Mouse (Mus musculus) v-Abl transformed pro-B cells (cell line): ENCODE data around the gene Hspa12a.

Source experiments
- in situ Hi-C, 2 experiments: fragments of 400-800 bp; cut with MboI; formaldehyde crosslinking; loops; one replicate each; pipeline ENCODE4 v1.15.1; 2025; ENCODE audit not compliant: unreplicated experiment in 2 of 2

The Hspa12a gene

DNA sequence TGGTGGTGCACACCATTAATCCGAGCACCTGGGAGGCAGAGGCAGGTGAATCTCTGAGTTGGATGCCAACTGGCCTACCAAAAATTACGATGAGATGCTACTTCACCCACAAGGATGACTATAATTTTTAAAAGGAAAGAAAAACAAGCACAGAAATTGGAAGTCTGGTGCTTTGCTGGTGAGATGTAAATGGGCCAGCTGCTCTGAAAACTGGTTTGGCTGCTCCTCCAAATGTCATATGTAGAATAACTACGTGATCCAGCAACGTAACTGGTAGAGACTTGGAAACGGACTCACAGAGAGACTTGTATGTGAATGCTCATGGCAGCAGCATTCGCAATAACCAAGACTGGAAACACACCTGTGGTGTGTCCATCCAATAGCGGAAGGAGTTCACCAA, 113.3 kb downstream of the Hspa12a start:
- in situ Hi-C loops = no loop called here

DNA sequence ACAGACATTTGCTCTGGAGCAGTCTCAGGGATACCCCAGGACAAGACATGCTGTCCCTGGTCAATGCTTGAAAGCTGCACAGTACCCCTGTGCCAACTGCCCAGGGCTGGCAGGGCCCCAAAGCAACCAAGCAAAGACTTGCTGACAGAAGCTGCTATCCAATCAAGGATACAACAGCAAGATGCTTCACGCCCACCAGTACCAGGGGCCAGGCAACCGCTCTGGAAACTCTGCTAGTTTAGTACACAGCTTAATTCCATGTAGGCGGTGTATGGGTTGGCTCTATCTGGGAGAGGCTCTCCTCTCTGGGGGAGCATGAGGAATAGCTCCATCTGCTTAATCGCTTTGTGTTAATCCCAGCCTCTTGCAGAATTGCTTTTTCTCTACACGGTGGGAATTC, 113.9 kb downstream of the Hspa12a start:
- in situ Hi-C loops = no loop called here

DNA sequence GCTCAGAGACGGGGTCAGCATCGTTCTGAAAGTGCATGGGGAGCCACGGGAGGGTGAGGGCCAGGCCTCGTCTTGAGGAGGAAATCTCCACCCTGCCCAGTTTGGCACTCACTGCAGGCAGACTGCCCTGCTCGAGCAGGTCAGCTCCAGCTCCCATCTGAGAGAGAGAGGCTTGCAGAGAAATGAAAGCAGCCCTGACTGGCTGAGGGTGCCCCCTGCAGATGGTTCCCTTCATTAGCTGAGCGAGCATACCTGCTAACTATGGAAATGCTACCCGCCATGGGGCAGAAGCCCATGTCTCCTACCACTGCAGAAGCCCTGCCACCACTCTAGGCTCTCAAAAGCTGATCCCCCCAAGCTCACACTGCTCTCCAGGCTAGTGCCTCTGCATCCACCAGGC, 115.8 kb downstream of the Hspa12a start:
- in situ Hi-C loops = no loop called here

DNA sequence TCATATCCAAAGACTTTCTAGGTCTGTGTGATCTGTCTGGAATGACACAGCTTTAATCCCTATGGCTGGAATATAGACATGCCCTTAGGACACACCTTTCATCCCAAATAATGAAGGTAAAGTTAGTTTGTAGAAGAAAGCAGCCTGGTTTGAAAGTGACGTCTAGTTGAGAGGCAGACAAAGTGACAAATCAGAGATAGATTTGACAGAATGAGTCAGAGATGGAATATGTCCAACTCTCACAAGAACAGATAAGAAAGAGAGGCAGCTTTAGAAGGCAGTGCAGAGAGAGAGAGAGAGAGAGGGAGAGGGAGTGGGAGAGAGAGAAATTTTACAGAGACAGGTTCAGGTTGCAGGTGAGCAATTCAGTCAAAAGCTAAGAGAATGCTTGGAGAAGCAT, 119.1 kb downstream of the Hspa12a start:
- in situ Hi-C loops = no loop called here

DNA sequence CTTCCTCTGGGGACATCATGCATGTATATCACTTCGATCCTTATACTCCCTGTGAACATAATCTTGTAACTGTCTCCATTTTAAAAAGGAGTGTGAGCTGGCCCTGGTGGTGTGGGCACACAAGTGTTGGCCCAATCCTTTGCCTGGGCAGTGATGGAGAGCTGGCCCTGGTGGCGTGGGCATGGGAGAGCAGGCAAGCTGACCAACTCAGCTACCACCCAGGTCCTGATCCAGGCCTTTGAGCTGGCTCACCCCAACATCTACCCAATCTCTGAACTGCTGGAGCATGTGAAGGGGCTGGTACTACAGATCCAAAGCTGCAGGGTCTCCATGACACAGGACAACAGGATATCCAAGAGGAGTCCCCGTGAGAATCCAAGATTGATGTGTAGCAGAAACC, 120.2 kb downstream of the Hspa12a start:
- in situ Hi-C loops = no loop called here

DNA sequence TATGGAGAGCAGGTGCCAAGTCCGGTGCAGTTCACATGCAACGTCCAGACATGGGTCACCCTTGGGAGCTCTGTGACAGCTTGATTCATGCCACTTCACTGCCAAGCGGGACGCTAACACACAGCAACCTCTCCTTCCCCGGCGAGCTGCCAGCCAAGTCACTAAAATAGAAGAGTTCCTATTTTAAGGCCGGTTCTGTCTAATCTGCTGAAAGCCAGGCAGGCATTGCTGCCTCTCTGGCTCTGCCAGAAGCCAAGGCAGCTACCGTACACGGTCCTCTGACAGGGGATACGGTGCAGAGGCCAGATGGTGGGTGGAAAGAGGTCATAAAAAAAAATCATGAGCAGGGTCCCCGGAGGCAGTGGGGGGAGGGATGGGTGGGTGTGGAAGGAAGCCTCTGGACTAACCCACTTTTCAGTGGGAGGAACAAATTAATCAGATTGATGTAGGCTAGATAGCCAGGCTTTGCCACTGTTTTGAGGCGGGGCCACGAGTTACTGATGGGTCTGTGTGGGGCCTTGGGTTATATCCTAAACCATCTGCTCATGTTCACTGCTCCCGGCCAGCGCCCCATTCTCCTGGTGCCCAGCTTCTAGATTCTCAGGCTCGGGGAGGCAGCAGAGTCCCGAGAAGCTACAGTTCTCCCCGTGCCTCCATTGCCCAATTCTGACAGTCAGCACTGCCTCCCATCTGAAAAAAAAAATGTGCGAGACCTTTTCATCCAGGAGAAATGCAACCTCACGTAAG, 120.8 kb downstream of the Hspa12a start:
- in situ Hi-C loops = no loop called here

DNA sequence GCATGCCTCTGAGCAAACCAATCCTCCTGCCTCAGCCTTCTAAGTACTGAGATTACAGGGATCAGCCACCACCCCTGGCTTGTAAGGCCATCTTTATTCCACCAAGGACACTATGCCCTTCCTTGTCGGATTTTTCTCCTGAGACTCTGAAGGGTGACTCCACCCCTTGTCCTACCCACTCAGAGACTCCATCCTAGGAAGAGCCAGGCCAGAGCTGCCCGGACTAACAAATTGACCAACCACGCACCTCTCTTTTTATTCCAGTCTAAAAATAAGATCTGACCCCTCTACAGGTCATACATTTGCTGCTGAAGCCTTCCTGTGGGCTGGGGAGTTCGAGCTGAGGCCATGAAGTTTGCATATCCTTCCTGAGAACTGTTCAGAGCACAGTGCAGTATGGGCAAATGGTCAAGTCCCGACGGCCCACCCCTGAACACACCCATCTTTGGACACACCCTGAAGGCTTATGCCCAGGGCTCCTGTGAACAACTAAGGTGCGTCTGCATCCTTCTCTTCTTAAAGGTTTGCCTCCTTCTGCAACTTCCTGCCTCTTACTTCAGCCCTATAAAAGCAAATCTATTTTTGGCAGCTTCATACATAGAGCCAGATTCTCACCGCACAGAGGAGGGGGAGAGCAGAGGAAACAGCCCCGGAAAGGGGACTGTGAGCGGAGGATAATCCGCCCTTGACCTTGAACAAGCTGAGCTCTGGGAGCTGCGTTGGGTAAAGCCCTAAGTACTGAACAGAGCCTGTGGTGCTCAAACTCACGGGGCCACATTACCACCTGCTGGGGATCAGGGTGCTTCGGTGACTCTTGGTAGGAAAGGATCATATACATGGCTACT, 124.7 kb downstream of the Hspa12a start:
- in situ Hi-C loops = no loop called here

DNA sequence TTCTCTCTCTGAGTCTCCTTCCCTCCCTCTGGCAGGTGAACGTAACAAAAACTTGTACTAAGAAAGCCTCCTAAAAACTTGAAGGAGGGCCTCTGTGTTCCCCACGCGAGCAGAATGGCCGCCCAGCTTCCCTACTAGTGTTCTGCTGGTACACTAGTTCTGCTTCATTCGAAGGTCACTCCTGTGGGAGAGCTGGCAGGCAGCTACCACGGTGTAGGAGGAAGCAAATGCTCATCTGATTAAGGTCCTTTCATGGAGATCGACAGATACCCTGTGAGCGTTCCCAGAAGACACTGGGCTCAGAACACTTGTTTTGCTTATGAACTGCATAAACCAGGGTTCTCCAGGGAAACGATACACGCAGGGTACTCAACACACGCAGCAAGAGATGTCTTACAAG, 126.1 kb downstream of the Hspa12a start:
- in situ Hi-C loops = no loop called here

DNA sequence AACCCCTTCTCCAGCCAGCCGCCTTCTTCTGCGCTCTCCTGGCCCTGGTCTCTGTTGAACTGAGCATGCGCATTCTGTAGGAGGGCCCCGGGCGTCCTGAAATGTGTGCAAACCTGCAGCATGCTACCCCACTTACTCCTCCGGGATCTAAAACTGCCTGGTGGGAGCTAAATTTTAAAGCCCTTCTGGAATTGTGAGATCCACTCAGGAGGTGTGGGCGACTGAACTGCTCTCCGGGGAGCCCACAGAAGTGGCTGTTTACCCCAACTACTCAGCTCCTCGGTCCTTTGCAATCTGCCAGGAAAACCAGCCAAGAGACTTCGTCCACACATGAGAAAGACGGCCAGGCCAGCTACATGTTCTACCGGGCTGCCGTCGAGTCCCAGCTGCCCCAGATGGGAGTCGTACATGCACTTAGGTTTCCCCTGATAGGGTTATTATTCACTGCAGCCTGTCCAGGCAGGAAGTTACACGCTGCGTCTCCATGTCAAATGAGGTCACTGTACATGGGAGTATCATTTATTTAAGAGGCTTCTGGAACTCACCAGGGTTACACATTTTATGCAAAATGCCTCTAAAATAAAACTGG, 126.9 kb downstream of the Hspa12a start:
- in situ Hi-C loops = no loop called here

DNA sequence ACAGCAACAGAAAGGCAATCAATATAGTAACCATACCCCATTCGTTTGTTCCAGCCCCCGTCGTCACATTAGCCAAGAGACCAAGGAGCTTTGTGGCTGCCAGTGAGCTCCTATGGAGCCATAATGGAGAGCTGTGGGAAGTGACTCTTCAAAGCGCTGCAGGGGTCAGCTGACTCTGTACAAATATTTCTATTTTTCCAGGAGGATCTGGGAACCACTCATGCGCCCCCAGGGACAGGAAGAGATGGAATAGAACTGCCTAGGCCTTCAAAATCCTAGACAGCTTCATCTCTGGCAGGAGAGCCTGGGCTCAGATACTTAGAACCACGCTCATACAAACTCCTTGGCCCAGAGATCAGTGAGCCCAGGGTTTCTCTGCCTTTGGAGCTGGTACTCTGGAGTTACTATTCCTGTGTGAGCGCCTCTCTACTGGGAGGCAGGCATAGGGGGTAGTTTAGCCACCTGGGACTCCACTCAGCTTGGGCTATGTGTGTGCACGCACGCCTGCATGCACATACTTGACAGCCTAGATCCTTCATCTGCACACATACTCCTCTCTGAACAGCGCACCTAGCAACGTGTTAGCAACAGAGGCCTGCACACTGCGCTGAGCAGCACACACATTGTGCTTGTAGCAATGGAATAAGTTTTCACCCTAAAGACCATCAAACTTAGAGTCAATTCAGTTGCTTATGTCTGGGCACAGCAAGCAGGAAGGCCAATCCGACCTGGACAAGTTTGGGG, 128.1 kb downstream of the Hspa12a start:
- in situ Hi-C loops = no loop called here

DNA sequence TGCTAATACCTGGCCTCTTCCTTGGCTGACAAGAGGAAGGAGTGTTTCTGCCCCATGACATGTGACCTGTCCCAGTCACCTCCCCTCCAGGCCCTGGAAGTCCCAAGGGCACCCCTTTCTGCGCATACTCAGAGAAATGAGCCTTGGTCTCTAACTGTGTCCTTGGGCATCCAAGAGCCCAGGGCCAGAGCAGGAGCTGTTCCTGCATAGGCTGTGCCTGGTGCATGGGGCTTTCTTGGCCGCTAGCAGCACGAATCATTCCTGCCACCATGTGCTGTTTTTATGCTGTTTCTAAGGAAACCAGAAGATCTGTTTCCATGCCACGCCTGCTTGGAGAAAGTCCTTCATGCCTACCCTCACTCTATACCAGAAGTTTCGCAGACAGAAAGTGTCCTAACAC, 132.9 kb downstream of the Hspa12a start:
- in situ Hi-C loops = no loop called here

DNA sequence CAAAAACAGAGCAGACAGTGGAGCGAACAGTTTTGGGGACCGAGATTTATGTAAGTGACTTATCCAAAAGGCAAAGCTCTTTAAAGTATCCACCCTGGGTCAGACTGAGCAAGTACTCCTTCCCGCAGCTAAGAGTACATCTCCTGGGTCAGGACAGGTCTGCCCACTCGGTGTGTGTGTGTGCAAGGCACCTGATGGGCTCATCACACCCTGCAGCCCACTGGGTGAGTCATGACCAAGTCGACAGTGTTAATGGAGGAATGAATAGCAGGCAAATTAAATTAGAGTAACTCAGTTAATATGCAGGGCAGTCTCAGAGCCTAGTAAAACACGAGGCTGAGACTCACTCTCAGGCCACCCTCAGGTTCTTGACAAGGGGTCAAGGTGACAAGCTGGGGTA, 134.6 kb downstream of the Hspa12a start:
- in situ Hi-C loops = no loop called here

DNA sequence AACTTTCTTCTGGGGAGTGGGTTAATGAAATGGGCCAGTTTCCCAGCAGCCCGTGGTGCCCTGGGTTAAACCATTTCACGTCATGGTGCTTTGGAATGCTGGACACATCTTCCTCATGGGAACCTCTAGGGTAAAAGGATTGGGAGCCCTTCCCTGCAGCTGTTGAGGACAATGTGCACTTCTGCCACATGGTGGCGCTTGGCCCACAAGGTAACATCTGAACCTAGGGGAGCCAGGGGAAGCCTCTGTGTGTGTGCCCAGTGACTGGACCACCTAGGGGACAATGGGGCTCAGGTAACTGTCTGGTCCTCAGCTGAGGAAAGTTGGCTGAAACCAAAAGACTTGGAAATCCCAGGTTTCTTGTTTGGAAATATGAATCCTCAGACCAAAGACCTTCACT, 137.1 kb downstream of the Hspa12a start:
- in situ Hi-C loops = no loop called here

DNA sequence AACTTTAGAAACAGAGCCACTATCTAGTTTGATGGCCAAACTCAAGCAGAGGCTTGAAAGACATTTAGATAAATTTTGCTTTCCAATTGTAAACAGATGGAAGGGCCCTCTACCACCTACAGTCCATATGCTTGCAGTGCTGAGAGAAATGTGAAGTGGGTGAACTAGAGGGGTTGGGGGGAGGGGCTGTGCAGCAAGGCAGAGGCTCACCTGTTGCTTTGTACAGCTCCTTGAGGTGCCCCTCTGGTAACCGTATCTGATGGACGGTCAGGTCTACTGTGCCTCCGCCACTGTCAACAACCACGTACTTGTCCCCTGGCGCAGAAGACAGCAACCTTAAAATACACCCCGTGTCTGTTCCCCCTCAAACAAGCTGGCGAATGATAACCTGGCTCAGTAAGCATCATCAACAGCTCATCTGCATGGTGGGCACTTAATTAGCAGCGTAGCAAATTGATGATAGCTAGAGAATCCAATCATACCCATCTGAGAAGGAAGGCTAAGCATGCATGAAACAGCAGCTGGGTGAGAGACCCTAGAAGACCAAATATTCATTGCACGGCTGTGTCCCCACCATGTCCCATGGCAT, 138.2 kb downstream of the Hspa12a start:
- in situ Hi-C loops = no loop called here

DNA sequence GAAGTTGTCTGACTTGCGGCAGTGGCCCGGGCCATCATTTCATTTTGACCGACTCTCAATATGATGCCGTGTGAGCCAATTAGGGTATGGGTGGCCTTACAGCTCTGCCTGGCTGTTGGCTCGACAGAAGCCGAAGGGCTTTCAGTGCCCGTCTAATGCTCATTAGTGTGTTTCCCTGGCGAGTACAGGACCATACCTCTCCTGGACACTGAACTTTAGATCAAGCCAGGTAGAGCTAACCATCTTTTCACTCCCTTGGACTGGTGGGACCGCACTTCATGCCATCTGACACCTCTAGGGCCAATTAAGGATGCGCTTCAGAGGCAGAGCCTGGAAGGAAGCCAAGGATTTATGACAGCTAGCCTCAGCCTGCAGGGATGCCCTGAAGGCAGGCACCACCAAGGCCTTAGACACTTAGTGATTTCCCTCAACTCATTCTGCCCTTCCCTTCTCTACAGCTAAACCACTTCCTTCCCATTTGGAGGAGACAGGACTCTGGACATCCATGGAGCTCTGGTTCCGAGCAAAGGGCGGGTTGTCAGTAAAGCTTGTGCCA, 148.3 kb downstream of the Hspa12a start:
- in situ Hi-C loops = no loop called here

DNA sequence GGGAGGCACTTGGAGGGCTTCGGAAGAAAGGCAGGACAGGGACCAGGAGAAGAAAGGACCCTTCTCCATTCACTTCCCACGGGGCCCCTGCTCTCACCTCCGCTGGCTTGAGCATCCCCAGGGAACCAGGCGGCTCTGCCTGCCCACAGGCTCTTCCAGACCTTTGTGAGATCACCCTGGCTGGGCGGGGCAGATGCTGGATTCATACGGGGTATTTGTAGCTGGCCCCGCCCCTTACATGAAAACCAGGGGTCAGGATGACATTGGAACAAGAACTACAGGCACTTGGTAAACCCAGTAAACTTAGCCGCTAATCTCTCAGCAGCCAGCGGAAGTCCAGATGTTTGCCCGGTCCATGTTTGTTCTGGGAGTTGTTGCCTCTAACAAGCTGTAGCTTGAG, 149.2 kb downstream of the Hspa12a start, which contains the start of gene 1700019N19Rik:
1700019N19Rik (minus strand) TSS at position 178 of the 400 bp plus-strand sequence.
- in situ Hi-C loops = no loop called here

DNA sequence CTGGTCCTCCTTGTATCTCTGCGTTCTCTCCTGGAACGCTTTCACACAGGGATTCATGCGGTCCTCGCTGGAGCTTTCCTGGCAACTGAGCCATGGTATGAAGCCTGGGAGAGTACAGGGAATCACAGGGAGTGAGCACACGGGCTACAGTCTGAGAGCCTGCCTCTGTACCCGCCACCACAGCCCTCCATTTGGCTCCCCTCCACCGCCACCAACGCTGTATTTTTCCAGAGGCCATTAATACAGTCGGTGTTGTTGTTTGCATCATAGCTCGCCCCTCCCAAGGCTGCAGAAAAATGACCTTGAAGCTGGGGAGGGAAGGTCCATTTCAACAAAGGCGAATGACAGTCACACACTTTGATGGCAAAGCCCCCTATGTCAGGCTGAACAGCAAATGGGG, 154.3 kb downstream of the Hspa12a start:
- in situ Hi-C loops = no loop called here

DNA sequence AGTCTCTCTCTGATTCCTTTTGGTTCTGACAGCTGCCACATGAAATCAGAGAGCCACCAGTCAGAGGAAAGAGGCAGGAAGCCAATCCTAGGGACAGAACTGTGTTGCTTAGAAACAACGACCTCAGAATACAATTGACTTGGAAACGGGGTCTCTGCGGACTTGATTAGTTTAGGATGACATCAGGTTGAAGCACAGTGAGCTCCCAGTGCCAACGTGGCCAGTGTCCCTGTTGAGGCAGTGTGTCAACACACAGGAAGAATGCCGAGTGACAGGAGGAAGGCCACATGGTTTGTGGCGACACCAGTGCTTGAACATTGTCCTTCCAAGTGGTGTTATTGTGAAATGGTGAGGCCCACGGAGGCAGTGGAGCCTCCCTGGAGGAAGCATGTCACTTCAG, 159.5 kb downstream of the Hspa12a start:
- in situ Hi-C loops = no loop called here

DNA sequence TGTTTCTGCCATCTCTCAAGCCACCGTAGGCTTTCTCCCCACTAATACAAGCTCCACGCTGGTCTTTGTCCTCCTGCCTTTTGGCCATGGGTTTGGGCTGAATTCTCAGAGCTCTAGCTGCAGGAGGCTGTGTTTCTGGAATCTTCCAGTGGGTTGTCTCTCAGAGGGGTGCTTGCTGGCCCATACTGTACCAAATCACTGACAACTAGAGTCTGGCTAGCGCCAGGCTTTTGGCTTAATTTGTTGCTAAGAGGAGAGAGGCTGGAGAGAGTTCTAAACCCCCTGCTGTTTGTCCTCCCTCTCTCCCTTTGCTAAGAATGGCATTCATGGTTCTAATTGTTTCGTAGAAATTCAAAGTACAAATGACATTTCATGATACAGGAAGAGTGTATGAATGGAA, 161.9 kb downstream of the Hspa12a start:
- in situ Hi-C loops = no loop called here

DNA sequence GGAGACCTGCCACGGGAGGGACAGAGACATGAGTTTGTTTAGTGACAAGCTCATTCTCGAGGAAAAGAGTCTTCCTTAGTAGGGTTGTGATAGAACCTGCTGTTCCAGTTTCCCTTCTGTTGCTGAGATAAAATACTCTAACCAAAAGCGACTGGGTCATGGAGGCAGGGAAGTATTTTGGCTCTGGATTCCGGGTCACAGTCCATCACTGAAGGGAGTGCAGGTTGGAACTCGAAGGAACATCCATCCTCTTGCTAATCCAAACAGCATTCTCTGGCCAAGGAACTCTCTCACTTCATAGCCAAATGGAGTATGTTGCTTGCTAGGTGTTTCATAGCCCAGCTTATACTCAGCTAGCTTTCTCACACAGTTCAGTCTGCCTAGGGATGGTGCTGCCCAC, 167.0 kb downstream of the Hspa12a start:
- in situ Hi-C loops = no loop called here
